ENCODE assay signal across 8 mouse cellular contexts in the genomic region with DNA sequence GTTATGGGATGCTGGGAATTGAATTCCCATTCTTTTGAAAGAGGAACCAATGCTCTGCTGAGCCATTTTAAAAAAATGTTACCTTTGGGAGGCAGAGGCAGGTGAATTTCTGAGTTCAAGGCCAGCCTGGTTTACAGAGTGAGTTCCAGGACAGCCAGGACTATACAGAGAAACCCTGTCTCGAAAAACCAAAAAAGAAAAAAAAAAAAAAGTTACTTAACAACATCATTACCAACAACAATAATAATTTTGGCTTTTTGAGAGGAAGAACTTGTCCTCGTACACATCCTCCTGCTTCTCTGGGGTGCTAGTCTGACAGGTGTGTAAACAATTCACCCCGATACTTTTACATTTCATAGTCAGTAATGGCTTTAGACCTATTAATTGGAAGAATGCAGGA. TPM values are rescaled to one million over a fixed set of nuclear protein-coding genes. Genes with fewer than 3 reads are reported as not detected.
DNase-seq lines count a peak whose midpoint lies in the region; ATAC-seq and TF ChIP-seq lines count a peak whose summit lies in the region.
"Not testable (repeated sequence)": the region's sequence is repeated elsewhere in the genome, so short reads cannot be mapped to it uniquely, and the experiment has no call there.

No protein-coding gene starts in this region.

- peaks cover 23 to 50% of the 10 kb centered on the region in 2 experiments for H3K36me3 ChIP-seq in CH12.LX (replicated peaks in 1 of 2; ENCODE audit: control insufficient read depth in 1 of 2, insufficient read depth in 1 of 2, low read length in 1 of 2)
- H3K36me3 ChIP-seq in embryonic facial prominence, embryonic 15.5 days: peaks cover 23% of the 10 kb centered on the region
- not testable (repeated sequence) for H3K36me3 ChIP-seq in heart, adult 2 months (ENCODE audit: control insufficient read depth, insufficient read depth, low read length); liver, embryonic 14.5 days (replicated peaks; ENCODE audit: control insufficient read depth, insufficient read depth, low read depth); midbrain, embryonic 11.5 days (ENCODE audit: control insufficient read depth, insufficient read depth, low read length)
- peaks cover 14% of the 10 kb centered on the region for H3K36me3 ChIP-seq in hindbrain, embryonic 14.5 days (replicated peaks; ENCODE audit: control insufficient read depth, insufficient read depth)
- H3K36me3 ChIP-seq in neural tube, embryonic 15.5 days: peaks cover 20% of the 10 kb centered on the region

- H3K4me2 ChIP-seq in CH12.LX (ENCODE audit: insufficient read depth, low read depth, poor library complexity, severe bottlenecking): peak overlapping the region; percentile 40
- peak overlapping the region; percentile 90 for H3K4me2 ChIP-seq in embryonic facial prominence, embryonic 15.5 days (replicated peaks)
- peak overlapping the region; percentile 90 for H3K4me2 ChIP-seq in hindbrain, embryonic 14.5 days (replicated peaks)
- H3K4me2 ChIP-seq in liver, embryonic 14.5 days (ENCODE audit: low read depth): peak overlapping the region; percentile 94
- peak overlapping the region; percentile 63; the same call in 1 of the 2 replicates for H3K4me2 ChIP-seq in midbrain, embryonic 11.5 days
- peak overlapping the region; percentile 91 for H3K4me2 ChIP-seq in neural tube, embryonic 15.5 days

- H3K27ac ChIP-seq in CH12.LX (ENCODE audit: insufficient read depth, low read depth); embryonic facial prominence, embryonic 15.5 days (replicated peaks); hindbrain, embryonic 14.5 days; midbrain, embryonic 11.5 days (ENCODE audit: low read depth, low read length): not testable (repeated sequence)
- H3K27ac ChIP-seq in heart, adult 2 months: peak overlapping the region; percentile 96
- peak overlapping the region; percentile 98 for H3K27ac ChIP-seq in layer of hippocampus, adult 2 months
- H3K27ac ChIP-seq in liver, embryonic 14.5 days: peak overlapping the region; percentile 88
- H3K27ac ChIP-seq in neural tube, embryonic 15.5 days (replicated peaks): 0 out of 2 replicates have a peak overlapping the region, but pooled peaks have one; percentile 39

- H3K9ac ChIP-seq in CH12.LX (ENCODE audit: insufficient read depth, low read depth); embryonic facial prominence, embryonic 15.5 days; heart, adult 2 months (ENCODE audit: low read depth, low read length); hindbrain, embryonic 14.5 days; midbrain, embryonic 11.5 days (ENCODE audit: low read length); neural tube, embryonic 15.5 days (replicated peaks): not testable (repeated sequence)
- H3K9ac ChIP-seq in liver, embryonic 14.5 days (replicated peaks): peak overlapping the region; percentile 43

- WGBS in embryonic facial prominence, embryonic 15.5 days: 42% methylated on average over 3 of the region's 3 CpGs
- 34% methylated on average over 3 of the region's 3 CpGs for WGBS in heart, adult 2 months
- 36% methylated on average over 3 of the region's 3 CpGs for WGBS in hindbrain, embryonic 14.5 days
- 31% methylated on average over 3 of the region's 3 CpGs for WGBS in liver, embryonic 14.5 days (ENCODE audit: insufficient replicate concordance)
- WGBS in midbrain, embryonic 11.5 days: 60% methylated on average over 3 of the region's 3 CpGs
- WGBS in neural tube, embryonic 15.5 days: 39% methylated on average over 3 of the region's 3 CpGs

- dilution Hi-C loops in CH12.LX (cut with MboI; ENCODE audit: extremely low pct_ligation_motif_present, extremely low pct_unique_long_range_greater_than_20kb, low sequenced_read_pairs): not testable (repeated sequence)

- not testable (repeated sequence) for TF ChIP-seq EP300 in CH12.LX (IDR thresholded peaks at IDR 0.05; ENCODE audit: low read length); heart, adult 2 months (IDR thresholded peaks at IDR 0.05; ENCODE audit: insufficient read depth, low read depth, low read length); liver, embryonic 14.5 days (IDR thresholded peaks at IDR 0.05; ENCODE audit: low read depth)

- not testable (repeated sequence) for H3K9me3 ChIP-seq in CH12.LX (replicated peaks; ENCODE audit: low read length); embryonic facial prominence, embryonic 15.5 days (replicated peaks); hindbrain, embryonic 14.5 days (ENCODE audit: control insufficient read depth, low read length); liver, embryonic 14.5 days (ENCODE audit: control insufficient read depth, low read length); midbrain, embryonic 11.5 days (ENCODE audit: control insufficient read depth, low read length); neural tube, embryonic 15.5 days (replicated peaks)

- TF ChIP-seq POLR2A in CH12.LX (IDR thresholded peaks at IDR 0.05; ENCODE audit: low read depth, low read length); heart, adult 2 months (IDR thresholded peaks at IDR 0.05; ENCODE audit: insufficient read depth, low read depth, low read length): not testable (repeated sequence)

- intact Hi-C loops in heart, adult 2 months (cut with DNase I): loop anchor here (2.0 kb wide), 1 partner anchor 22 kb away; a partner anchor contains a TSS

- H3K4me1 ChIP-seq in CH12.LX (ENCODE audit: control insufficient read depth in 1 of 2, insufficient read depth in 2 of 2): peaks cover 4 to 34% of the 10 kb centered on the region in 2 experiments
- H3K4me1 ChIP-seq in embryonic facial prominence, embryonic 15.5 days: peaks cover 33% of the 10 kb centered on the region
- not testable (repeated sequence) for H3K4me1 ChIP-seq in heart, adult 2 months (ENCODE audit: control insufficient read depth, insufficient read depth, low read length)
- H3K4me1 ChIP-seq in hindbrain, embryonic 14.5 days (replicated peaks; ENCODE audit: control insufficient read depth, insufficient read depth, low read length): peaks cover 12% of the 10 kb centered on the region
- H3K4me1 ChIP-seq in liver, embryonic 14.5 days (replicated peaks; ENCODE audit: control insufficient read depth in 2 of 2, insufficient read depth in 2 of 2, low read length in 1 of 2): peaks cover 16 to 19% of the 10 kb centered on the region in 2 experiments
- peaks cover 17% of the 10 kb centered on the region for H3K4me1 ChIP-seq in midbrain, embryonic 11.5 days (ENCODE audit: control insufficient read depth, insufficient read depth, low read length)
- H3K4me1 ChIP-seq in neural tube, embryonic 15.5 days: peaks cover 44% of the 10 kb centered on the region

- TF ChIP-seq CTCF in CH12.LX (conservative IDR thresholded peaks at IDR 0.05 in 1 of 2, IDR thresholded peaks at IDR 0.05 in 1 of 2; ENCODE audit: low read depth in 2 of 2, low read length in 2 of 2); heart, adult 2 months (IDR thresholded peaks at IDR 0.05); layer of hippocampus, adult 2 months (conservative IDR thresholded peaks at IDR 0.05); liver, embryonic 14.5 days (IDR thresholded peaks at IDR 0.05; ENCODE audit: low read depth): not testable (repeated sequence)

- not testable (repeated sequence) for H3K27me3 ChIP-seq in CH12.LX (replicated peaks); embryonic facial prominence, embryonic 15.5 days; heart, adult 2 months (ENCODE audit: control insufficient read depth, insufficient read depth, low read length); hindbrain, embryonic 14.5 days (ENCODE audit: control insufficient read depth, insufficient read depth, low read length); liver, embryonic 14.5 days (ENCODE audit: control insufficient read depth, insufficient read depth, low read length); midbrain, embryonic 11.5 days (ENCODE audit: control insufficient read depth, insufficient read depth, low read length); neural tube, embryonic 15.5 days (replicated peaks)

- in situ Hi-C loops in CH12.LX (cut with MboI; ENCODE audit: low pct_ligation_motif_present, low pct_unique_long_range_greater_than_20kb, low sequenced_read_pairs): loop anchor here (5.0 kb wide), 1 partner anchor 71 kb away; a partner anchor contains a TSS

- TF ChIP-seq RAD21 in CH12.LX (IDR thresholded peaks at IDR 0.05; ENCODE audit: low read depth, low read length): not testable (repeated sequence)

- DNase-seq in CH12.LX (ENCODE audit: extremely low read depth); heart, adult 2 months; hindbrain, embryonic 14.5 days (ENCODE audit: low spot score); layer of hippocampus, adult 2 months (ENCODE audit: low spot score in 2 of 2); liver, embryonic 14.5 days (ENCODE audit: low read depth in 3 of 3, low spot score in 3 of 3); midbrain, embryonic 11.5 days (ENCODE audit: low spot score, missing footprints): not testable (repeated sequence)

- ATAC-seq in embryonic facial prominence, embryonic 15.5 days (ENCODE audit: insufficient number of reproducible peaks, low FRiP score, low TSS enrichment, low read depth); hindbrain, embryonic 14.5 days (ENCODE audit: low FRiP score); liver, embryonic 14.5 days (ENCODE audit: insufficient read depth); neural tube, embryonic 15.5 days (ENCODE audit: low FRiP score): not testable (repeated sequence)
- peak; percentile 2; the same call in 1 of the 2 replicates for ATAC-seq in midbrain, embryonic 11.5 days (ENCODE audit: low FRiP score)

- H3K79me2 ChIP-seq in CH12.LX (replicated peaks; ENCODE audit: control insufficient read depth, extremely low read depth, insufficient read depth, poor library complexity, severe bottlenecking): peaks cover 21% of the 10 kb centered on the region
- not testable (repeated sequence) for H3K79me2 ChIP-seq in heart, adult 2 months (replicated peaks; ENCODE audit: control insufficient read depth, insufficient read depth, low read length)

- H3K4me3 ChIP-seq in CH12.LX (replicated peaks in 1 of 3; ENCODE audit: low read depth in 2 of 3, low read length in 2 of 3, poor library complexity in 1 of 3): peak overlapping the region; percentile 33 to 61 (median 56)
- H3K4me3 ChIP-seq in embryonic facial prominence, embryonic 15.5 days (replicated peaks): peak overlapping the region; percentile 77
- H3K4me3 ChIP-seq in heart, adult 2 months: peak overlapping the region; percentile 36
- H3K4me3 ChIP-seq in hindbrain, embryonic 14.5 days (replicated peaks; ENCODE audit: low read length): peak overlapping the region; percentile 16
- H3K4me3 ChIP-seq in layer of hippocampus, adult 2 months: peak overlapping the region; percentile 94
- peak overlapping the region; percentile 90 to 96; a peak in 3 of 4 replicates for H3K4me3 ChIP-seq in liver, embryonic 14.5 days (ENCODE audit: insufficient read depth in 1 of 2, low read depth in 2 of 2, low read length in 2 of 2)
- H3K4me3 ChIP-seq in midbrain, embryonic 11.5 days (ENCODE audit: low read depth, low read length): peak overlapping the region; percentile 58; the same call in 1 of the 2 replicates
- H3K4me3 ChIP-seq in neural tube, embryonic 15.5 days (replicated peaks): peak overlapping the region; percentile 73

RNA-seq across cellular contexts. Expression of a gene that starts 0.5 kb away (rescaled TPM):
- total RNA-seq in CH12.LX (2012; rRNA removed) (248 and 282 TPM in 2 replicates), CH12.LX (2014; rRNA removed) (124 and 154 TPM in 2 replicates)
- polyA plus RNA-seq in CH12.LX (2012; ENCODE audit: insufficient read length, low read depth): 222 and 228 TPM in 2 replicates
- polyA plus RNA-seq in embryonic facial prominence, embryonic 15.5 days (2015; fragmentation: Nextera tagmentation; extraction: Ambion mirVana): 317 and 339 TPM in 2 replicates
- total RNA-seq in heart, adult 2 months (2021): 1,000 to 10,000 TPM in 1 of 2 experiments, 100 to 1,000 TPM in 1; 943 to 1,108 TPM
- 1,263 and 1,990 TPM in 2 replicates for polyA plus RNA-seq in heart, adult 2 months (2012; rRNA removed)
- 303 and 341 TPM in 2 replicates for polyA plus RNA-seq in hindbrain, embryonic 14.5 days (2014; fragmentation: Nextera tagmentation; extraction: Ambion mirVana)
- 100 to 1,000 TPM; 201 to 210 TPM for total RNA-seq in layer of hippocampus, adult 2 months (2021)
- polyA plus RNA-seq in liver, embryonic 14.5 days (2012; rRNA removed): 189 and 256 TPM in 2 replicates
- 272 and 285 TPM in 2 replicates for polyA plus RNA-seq in liver, embryonic 14.5 days (2014; fragmentation: Nextera tagmentation; extraction: Ambion mirVana)
- 209 and 229 TPM in 2 replicates for polyA plus RNA-seq in midbrain, embryonic 11.5 days (2014; fragmentation: Nextera tagmentation; extraction: Ambion mirVana)
- 353 and 368 TPM in 2 replicates for polyA plus RNA-seq in neural tube, embryonic 15.5 days (2015; fragmentation: Nextera tagmentation; extraction: Ambion mirVana)

RNA-seq across cellular contexts. Expression of a gene that starts 12.4 kb away (rescaled TPM):
- total RNA-seq in CH12.LX (2012; rRNA removed) (0.30 and 0.38 TPM in 2 replicates), CH12.LX (2014; rRNA removed) (0.24 TPM in 1 of 2 replicates, not detected in the other)
- 0.42 TPM in 1 of 2 replicates, not detected in the other for polyA plus RNA-seq in CH12.LX (2012; ENCODE audit: insufficient read length, low read depth)
- 72.3 and 88.0 TPM in 2 replicates for polyA plus RNA-seq in embryonic facial prominence, embryonic 15.5 days (2015; fragmentation: Nextera tagmentation; extraction: Ambion mirVana)
- total RNA-seq in heart, adult 2 months (2021): 1 to 10 TPM; 8.3 to 8.4 TPM
- polyA plus RNA-seq in heart, adult 2 months (2012; rRNA removed): 8.0 and 11.0 TPM in 2 replicates
- polyA plus RNA-seq in hindbrain, embryonic 14.5 days (2014; fragmentation: Nextera tagmentation; extraction: Ambion mirVana): 17.3 and 24.3 TPM in 2 replicates
- 10 to 100 TPM; 29.8 to 33.1 TPM for total RNA-seq in layer of hippocampus, adult 2 months (2021)
- 36.5 and 41.4 TPM in 2 replicates for polyA plus RNA-seq in liver, embryonic 14.5 days (2012; rRNA removed)
- 64.9 and 67.9 TPM in 2 replicates for polyA plus RNA-seq in liver, embryonic 14.5 days (2014; fragmentation: Nextera tagmentation; extraction: Ambion mirVana)
- polyA plus RNA-seq in midbrain, embryonic 11.5 days (2014; fragmentation: Nextera tagmentation; extraction: Ambion mirVana): 24.6 and 28.9 TPM in 2 replicates
- polyA plus RNA-seq in neural tube, embryonic 15.5 days (2015; fragmentation: Nextera tagmentation; extraction: Ambion mirVana): 27.9 and 34.6 TPM in 2 replicates

RNA-seq across cellular contexts. Expression of a gene that starts 12.8 kb away (rescaled TPM):
- total RNA-seq in CH12.LX (2012; rRNA removed) (162 and 172 TPM in 2 replicates), CH12.LX (2014; rRNA removed) (180 and 187 TPM in 2 replicates)
- 236 and 252 TPM in 2 replicates for polyA plus RNA-seq in CH12.LX (2012; ENCODE audit: insufficient read length, low read depth)
- polyA plus RNA-seq in embryonic facial prominence, embryonic 15.5 days (2015; fragmentation: Nextera tagmentation; extraction: Ambion mirVana): 61.2 and 64.6 TPM in 2 replicates
- 10 to 100 TPM; 56.4 to 57.9 TPM for total RNA-seq in heart, adult 2 months (2021)
- 37.6 and 41.0 TPM in 2 replicates for polyA plus RNA-seq in heart, adult 2 months (2012; rRNA removed)
- 35.2 and 36.3 TPM in 2 replicates for polyA plus RNA-seq in hindbrain, embryonic 14.5 days (2014; fragmentation: Nextera tagmentation; extraction: Ambion mirVana)
- 10 to 100 TPM; 91.2 to 95.4 TPM for total RNA-seq in layer of hippocampus, adult 2 months (2021)
- 54.8 and 75.9 TPM in 2 replicates for polyA plus RNA-seq in liver, embryonic 14.5 days (2012; rRNA removed)
- 20.4 and 22.7 TPM in 2 replicates for polyA plus RNA-seq in liver, embryonic 14.5 days (2014; fragmentation: Nextera tagmentation; extraction: Ambion mirVana)
- 37.8 and 42.6 TPM in 2 replicates for polyA plus RNA-seq in midbrain, embryonic 11.5 days (2014; fragmentation: Nextera tagmentation; extraction: Ambion mirVana)
- 48.6 and 50.4 TPM in 2 replicates for polyA plus RNA-seq in neural tube, embryonic 15.5 days (2015; fragmentation: Nextera tagmentation; extraction: Ambion mirVana)

RNA-seq across cellular contexts. Expression of a gene that starts 22.2 kb away (rescaled TPM):
- 35.6 and 44.3 TPM in 2 replicates for total RNA-seq in CH12.LX (2012; rRNA removed)
- total RNA-seq in CH12.LX (2014; rRNA removed): 24.1 and 25.1 TPM in 2 replicates
- polyA plus RNA-seq in CH12.LX (2012; ENCODE audit: insufficient read length, low read depth): 22.9 and 24.1 TPM in 2 replicates
- 75.2 and 77.0 TPM in 2 replicates for polyA plus RNA-seq in embryonic facial prominence, embryonic 15.5 days (2015; fragmentation: Nextera tagmentation; extraction: Ambion mirVana)
- total RNA-seq in heart, adult 2 months (2021): 10 to 100 TPM; 11.1 to 11.8 TPM
- 18.0 and 19.4 TPM in 2 replicates for polyA plus RNA-seq in heart, adult 2 months (2012; rRNA removed)
- 29.0 and 32.9 TPM in 2 replicates for polyA plus RNA-seq in hindbrain, embryonic 14.5 days (2014; fragmentation: Nextera tagmentation; extraction: Ambion mirVana)
- 10 to 100 TPM; 41.4 to 49.6 TPM for total RNA-seq in layer of hippocampus, adult 2 months (2021)
- 12.9 and 18.8 TPM in 2 replicates for polyA plus RNA-seq in liver, embryonic 14.5 days (2012; rRNA removed)
- polyA plus RNA-seq in liver, embryonic 14.5 days (2014; fragmentation: Nextera tagmentation; extraction: Ambion mirVana): 13.2 and 13.8 TPM in 2 replicates
- polyA plus RNA-seq in midbrain, embryonic 11.5 days (2014; fragmentation: Nextera tagmentation; extraction: Ambion mirVana): 134 and 142 TPM in 2 replicates
- polyA plus RNA-seq in neural tube, embryonic 15.5 days (2015; fragmentation: Nextera tagmentation; extraction: Ambion mirVana): 46.8 and 49.6 TPM in 2 replicates

RNA-seq across cellular contexts. Expression of a gene that starts 43.8 kb away (rescaled TPM):
- total RNA-seq in CH12.LX (2012; rRNA removed): 4,610 and 5,342 TPM in 2 replicates
- total RNA-seq in CH12.LX (2014; rRNA removed): 2,343 and 2,739 TPM in 2 replicates
- 2,279 and 2,754 TPM in 2 replicates for polyA plus RNA-seq in CH12.LX (2012; ENCODE audit: insufficient read length, low read depth)
- polyA plus RNA-seq in embryonic facial prominence, embryonic 15.5 days (2015; fragmentation: Nextera tagmentation; extraction: Ambion mirVana): 969 and 997 TPM in 2 replicates
- 100 to 1,000 TPM; 748 to 861 TPM for total RNA-seq in heart, adult 2 months (2021)
- polyA plus RNA-seq in heart, adult 2 months (2012; rRNA removed): 880 and 1,041 TPM in 2 replicates
- 570 and 649 TPM in 2 replicates for polyA plus RNA-seq in hindbrain, embryonic 14.5 days (2014; fragmentation: Nextera tagmentation; extraction: Ambion mirVana)
- total RNA-seq in layer of hippocampus, adult 2 months (2021): 100 to 1,000 TPM; 926 to 932 TPM
- polyA plus RNA-seq in liver, embryonic 14.5 days (2012; rRNA removed): 2,043 and 2,097 TPM in 2 replicates
- polyA plus RNA-seq in liver, embryonic 14.5 days (2014; fragmentation: Nextera tagmentation; extraction: Ambion mirVana): 805 and 809 TPM in 2 replicates
- polyA plus RNA-seq in midbrain, embryonic 11.5 days (2014; fragmentation: Nextera tagmentation; extraction: Ambion mirVana): 752 and 845 TPM in 2 replicates
- 544 and 638 TPM in 2 replicates for polyA plus RNA-seq in neural tube, embryonic 15.5 days (2015; fragmentation: Nextera tagmentation; extraction: Ambion mirVana)

Comparison
In these comparisons a context has a peak if more than half of its experiments do, and no peak if none do; other contexts are left out.
1. H3K4me2 ChIP-seq: peak in every context shown above with its lines; median percentile 94 in liver, embryonic 14.5 days; 91 in neural tube, embryonic 15.5 days; 90 in embryonic facial prominence, embryonic 15.5 days; 90 in hindbrain, embryonic 14.5 days; 63 in midbrain, embryonic 11.5 days; 40 in CH12.LX.
2. H3K4me3 ChIP-seq: peak in every context shown above with its lines; median percentile 94 in layer of hippocampus, adult 2 months; 93 in liver, embryonic 14.5 days; 77 in embryonic facial prominence, embryonic 15.5 days; 73 in neural tube, embryonic 15.5 days; 58 in midbrain, embryonic 11.5 days; 56 in CH12.LX; 36 in heart, adult 2 months; 16 in hindbrain, embryonic 14.5 days.